Mouse (Mus musculus) lung, postnatal 4 days (tissue): Measurements from ENCODE around the gene Zfr.
"Not testable (repeated sequence)": the region's sequence is repeated elsewhere in the genome, so short reads cannot be mapped to it uniquely, and the experiment has no call there.

Source experiments
- DNase-seq, 2 experiments: peaks; one replicate each; pipeline ENCODE4 v3.0.0; 2021

Zfr gene

GRCm38 (mm10) chr15:12194817-12195735 is 77.4 kb downstream of the Zfr start:
- DNase-seq: no peak

- DNase-seq: no peak
These were observed 78.3 kb downstream of the Zfr start for GRCm38 (mm10) chr15:12195966-12196365.

GRCm38 (mm10) chr15:12196410-12197191 is 79.0 kb downstream of the Zfr start:
- peak; percentile 72 to 79 for DNase-seq

- DNase-seq: no peak
These were observed 79.7 kb downstream of the Zfr start for GRCm38 (mm10) chr15:12197361-12197760.

- DNase-seq: no peak
These were observed 82.4 kb downstream of the Zfr start for GRCm38 (mm10) chr15:12200021-12200420.

GRCm38 (mm10) chr15:12201856-12202255 is 84.2 kb downstream of the Zfr start:
- DNase-seq: no peak

GRCm38 (mm10) chr15:12202456-12202855 is 84.8 kb downstream of the Zfr start:
- no peak for DNase-seq

- not testable (repeated sequence) for DNase-seq
These were observed 85.4 kb downstream of the Zfr start for GRCm38 (mm10) chr15:12203008-12203407.

GRCm38 (mm10) chr15:12203512-12204318 is 86.1 kb downstream of the Zfr start:
- DNase-seq: no peak

GRCm38 (mm10) chr15:12204319-12205159 is 86.9 kb downstream of the Zfr start, which contains the start of gene Mtmr12:
TSS of gene Mtmr12 (plus strand) at chr15:12205028.
- DNase-seq: peak; percentile 100

- no peak for DNase-seq
These were observed 87.7 kb downstream of the Zfr start for GRCm38 (mm10) chr15:12205160-12205901.

GRCm38 (mm10) chr15:12205902-12206645 is 88.4 kb downstream of the Zfr start:
- no peak for DNase-seq

GRCm38 (mm10) chr15:12206646-12207222 is 89.1 kb downstream of the Zfr start:
- no peak for DNase-seq

GRCm38 (mm10) chr15:12207556-12208090 is 90.0 kb downstream of the Zfr start:
- DNase-seq: no peak

- DNase-seq: no peak
These were observed 93.9 kb downstream of the Zfr start for GRCm38 (mm10) chr15:12211577-12211976.

- no peak for DNase-seq
These were observed 94.6 kb downstream of the Zfr start for GRCm38 (mm10) chr15:12212266-12212665.

- no peak for DNase-seq
These were observed 97.1 kb downstream of the Zfr start for GRCm38 (mm10) chr15:12214531-12215414.

GRCm38 (mm10) chr15:12215415-12215718 is 97.7 kb downstream of the Zfr start:
- DNase-seq: no peak

- DNase-seq: no peak
These were observed 98.5 kb downstream of the Zfr start for GRCm38 (mm10) chr15:12216119-12216518.
